20 mouse cellular contexts compared by ENCODE assay signal in genomic region chr9:87369059-87369458, GRCm38 (mm10).
"Had no signal": no experiment of that assay in that cellular context is flagged by ENCODE, and none has a peak within 500 bp of the region (broad histone marks: within the 10 kb centered on the region; RNA-seq: fewer than 3 reads in every experiment).

No protein-coding gene starts in this region.

- H3K4me2 ChIP-seq: kidney, embryonic 15.5 days; liver, embryonic 13.5 days; lung, embryonic 15.5 days; midbrain, embryonic 13.5 days; neural tube, embryonic 12.5 days had no signal

- H3K9ac ChIP-seq: kidney, embryonic 15.5 days; liver, embryonic 13.5 days; liver, postnatal 0 days; lung, embryonic 15.5 days; midbrain, embryonic 13.5 days; neural tube, embryonic 12.5 days had no signal

- H3K27ac ChIP-seq: kidney, embryonic 15.5 days; left cerebral cortex, adult 2 months; liver, embryonic 13.5 days; lung, embryonic 15.5 days; macrophage; midbrain, embryonic 13.5 days; neural tube, embryonic 12.5 days had no signal

- DNase-seq: kidney, adult 2 months; kidney, postnatal 14 days; liver; liver, embryonic 13.5 days; liver, postnatal 0 days; lung, postnatal 14 days; retina, postnatal 1 day; right cerebral cortex, postnatal 4 days; spleen, adult 18-20 months; thymus, adult 2 months; thymus, postnatal 25 days had no signal

- H3K4me1 ChIP-seq: kidney, embryonic 15.5 days; liver, embryonic 13.5 days; lung, embryonic 15.5 days; megakaryocyte, embryonic 14.5 days; midbrain, embryonic 13.5 days; neural tube, embryonic 12.5 days had no signal

- H3K9me3 ChIP-seq: kidney, embryonic 15.5 days; liver, embryonic 13.5 days; lung, embryonic 15.5 days; midbrain, embryonic 13.5 days; neural tube, embryonic 12.5 days had no signal

- ATAC-seq: intestine, embryonic 16.5 days; liver, postnatal 0 days; midbrain, embryonic 13.5 days had no signal

- H3K4me3 ChIP-seq: kidney, embryonic 15.5 days; left cerebral cortex, adult 2 months; liver, embryonic 13.5 days; lung, embryonic 15.5 days; megakaryocyte, embryonic 14.5 days; midbrain, embryonic 13.5 days; myocyte; neural tube, embryonic 12.5 days had no signal

- H3K36me3 ChIP-seq: kidney, embryonic 15.5 days; liver, embryonic 13.5 days; lung, embryonic 15.5 days; midbrain, embryonic 13.5 days; neural tube, embryonic 12.5 days had no signal

- H3K27me3 ChIP-seq: kidney, embryonic 15.5 days; liver, embryonic 13.5 days; lung, embryonic 15.5 days; megakaryocyte, embryonic 14.5 days; neural tube, embryonic 12.5 days had no signal
